Mouse (Mus musculus) ES-E14 (cell line): ENCODE measurements around the gene Zfp367. TPM values are rescaled to one million over a fixed set of nuclear protein-coding genes. Genes with fewer than 3 reads are reported as not detected.

Experiments used
- DNase-seq: peaks from one replicate; pipeline ENCODE4 v3.0.0-alpha.2; 2013; ENCODE audit warnings: low read depth, low spot score
- H3K27ac ChIP-seq: 2 replicates; pipeline ENCODE4 v1.5.1; 2012; ENCODE audit warnings: low read depth, mild to moderate bottlenecking, low read length, moderate library complexity, mixed read lengths; ENCODE audit not compliant: poor library complexity, insufficient read depth, severe bottlenecking
- H3K36me3 ChIP-seq: 2 replicates; pipeline ENCODE4 v1.6.1; 2012; ENCODE audit warnings: mild to moderate bottlenecking, low read length, moderate library complexity, mixed read lengths; ENCODE audit not compliant: control insufficient read depth, poor library complexity, insufficient read depth, severe bottlenecking
- H3K4me1 ChIP-seq, 2 experiments: fragments of 150-350 bp in 1 of 2; sonication (generic) in 1 of 2; 2 replicates each; pipeline ENCODE4 v1.6.1; 2012; ENCODE audit warnings: low read length in 2 of 2, mild to moderate bottlenecking in 1 of 2, mixed read lengths in 1 of 2; ENCODE audit not compliant: control insufficient read depth in 2 of 2, insufficient read depth in 2 of 2, poor library complexity in 1 of 2
- H3K4me3 ChIP-seq, 2 experiments: fragments of 150-350 bp in 1 of 2; sonication (generic) in 1 of 2; 2 replicates each; pipeline ENCODE4 v1.5.1; 2012; ENCODE audit warnings: low read length in 2 of 2, low read depth in 1 of 2, mild to moderate bottlenecking in 1 of 2, mixed read lengths in 1 of 2; ENCODE audit not compliant: insufficient read depth in 1 of 2, poor library complexity in 1 of 2, severe bottlenecking in 1 of 2
- H3K9ac ChIP-seq: 2 replicates; pipeline ENCODE4 v1.6.1; 2012; ENCODE audit warnings: low read depth, mild to moderate bottlenecking, low read length, mixed read lengths; ENCODE audit not compliant: poor library complexity, insufficient read depth, severe bottlenecking
- H3K9me3 ChIP-seq: fragments of 150-350 bp; sonication (generic); 2 replicates; pipeline ENCODE4 v1.6.1; 2012; ENCODE audit warnings: low read depth, mild to moderate bottlenecking, low read length; ENCODE audit not compliant: control insufficient read depth, insufficient read depth
- CHD2 ChIP-seq: IDR thresholded peaks from 2 replicates; pipeline ENCODE4 v1.6.1; 2014; ENCODE audit warnings: mild to moderate bottlenecking, low read depth, low read length, inconsistent platforms
- HCFC1 ChIP-seq: IDR thresholded peaks from 2 replicates; pipeline ENCODE4 v1.6.1; 2012; ENCODE audit warnings: low read length, inconsistent platforms, borderline replicate concordance; ENCODE audit not compliant: insufficient read depth
- MAFK ChIP-seq: IDR thresholded peaks from 2 replicates; pipeline ENCODE4 v1.6.1; 2014; ENCODE audit warnings: mild to moderate bottlenecking, low read depth, low read length, inconsistent platforms; ENCODE audit not compliant: insufficient read depth
- ZC3H11A ChIP-seq: IDR thresholded peaks from 2 replicates; pipeline ENCODE4 v1.6.1; 2012; ENCODE audit warnings: low read depth, mild to moderate bottlenecking, inconsistent platforms, low read length, borderline replicate concordance
- ZNF384 ChIP-seq: IDR thresholded peaks from 2 replicates; pipeline ENCODE4 v1.6.1; 2012; ENCODE audit warnings: low read depth, low read length, inconsistent platforms
- in situ Hi-C, 2 experiments: fragments of 600-800 bp; cut with MboI; formaldehyde crosslinking; loops; one replicate each; pipeline ENCODE4 v1.15.1; 2025; ENCODE audit warnings: low sequenced_read_pairs in 2 of 2, inconsistent platforms in 1 of 2; ENCODE audit not compliant: unreplicated experiment in 2 of 2
- total RNA-seq: library from RNA; depleted of rRNA; stranded (reverse); fragments of 300-350 nt; gene quantifications from 2 replicates; pipeline ENCODE4 v1.2.3, GENCODE M21; 2012

Gene Zfp367
- total RNA-seq, 1 experiment: 18.0 TPM

DNA sequence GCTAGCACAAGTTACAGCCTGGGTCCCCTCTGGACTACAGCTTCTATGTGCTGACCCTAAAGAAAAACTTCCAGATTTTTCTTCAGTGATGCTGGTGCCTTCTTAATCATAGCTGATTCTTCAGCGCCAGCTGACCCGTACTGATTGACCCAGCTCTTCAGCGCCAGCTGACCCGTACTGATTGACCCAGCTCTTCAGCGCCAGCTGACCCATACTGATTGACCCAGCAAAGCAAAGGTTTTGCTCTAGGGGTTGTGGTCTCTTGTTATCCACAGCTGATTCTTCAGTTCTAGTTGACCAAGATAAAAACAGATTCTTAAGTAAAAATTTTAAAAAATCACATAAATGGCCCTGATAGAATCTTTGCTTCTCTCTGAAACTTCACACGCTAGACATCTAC, 28.1 kb downstream of the Zfp367 start:
- Histone ChIP-seq H3K27ac (no peak overlapping the region), H3K36me3 (no peaks in the 10 kb centered on the region), H3K4me3 (no peak overlapping the region), H3K4me1 (no peaks in the 10 kb centered on the region), H3K9ac (no peak overlapping the region), H3K9me3 (no peaks in the 10 kb centered on the region)
- in situ Hi-C loops: no loop called here
- no peak for DNase-seq
- TF ChIP-seq ZC3H11A: no peak
- TF ChIP-seq ZNF384: no peak
- no peak for TF ChIP-seq CHD2
- TF ChIP-seq HCFC1: no peak
- no peak for TF ChIP-seq MAFK

DNA sequence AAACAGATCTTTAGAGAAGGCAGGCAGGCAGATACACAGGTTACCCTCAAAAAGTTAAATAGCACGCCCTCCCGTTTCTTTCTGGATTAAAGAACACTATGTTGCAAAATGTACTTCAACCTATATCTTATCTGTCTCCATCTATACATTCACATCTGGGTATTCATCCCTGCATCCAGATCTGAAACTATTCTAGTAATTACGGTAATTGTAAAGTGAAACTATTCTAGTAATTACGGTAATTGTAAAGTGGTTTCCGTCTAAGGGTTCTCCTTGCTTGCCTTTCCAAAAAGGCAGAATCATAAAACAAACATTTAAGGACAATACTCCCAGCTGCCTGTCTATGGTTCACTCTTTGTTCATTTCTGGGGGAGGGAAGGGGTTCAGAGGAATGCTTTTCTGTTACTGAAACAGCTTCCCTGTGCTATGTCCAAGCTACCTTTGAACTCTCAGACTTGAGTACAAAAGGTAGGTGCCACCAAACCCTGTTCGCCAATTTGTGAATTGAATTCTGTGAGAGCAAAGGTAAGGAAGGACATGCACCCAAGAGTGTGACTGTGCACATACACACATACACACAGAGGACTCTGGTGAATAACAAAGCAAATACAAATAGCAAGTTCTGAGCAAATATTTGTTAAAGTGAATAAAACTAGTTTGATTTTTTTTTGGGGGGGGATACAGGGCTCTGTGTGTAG, 29.4 kb downstream of the Zfp367 start:
- no peak for DNase-seq
- no peaks in the 10 kb centered on the region for H3K9me3 ChIP-seq
- H3K4me3 ChIP-seq: no peak overlapping the region
- H3K36me3 ChIP-seq: no peaks in the 10 kb centered on the region
- no peak for TF ChIP-seq ZNF384
- no peak for TF ChIP-seq CHD2
- no peak for TF ChIP-seq MAFK
- TF ChIP-seq HCFC1: no peak
- no peak for TF ChIP-seq ZC3H11A
- H3K4me1 ChIP-seq: no peaks in the 10 kb centered on the region
- H3K27ac ChIP-seq: no peak overlapping the region
- H3K9ac ChIP-seq: no peak overlapping the region
- in situ Hi-C loops: no loop called here

DNA sequence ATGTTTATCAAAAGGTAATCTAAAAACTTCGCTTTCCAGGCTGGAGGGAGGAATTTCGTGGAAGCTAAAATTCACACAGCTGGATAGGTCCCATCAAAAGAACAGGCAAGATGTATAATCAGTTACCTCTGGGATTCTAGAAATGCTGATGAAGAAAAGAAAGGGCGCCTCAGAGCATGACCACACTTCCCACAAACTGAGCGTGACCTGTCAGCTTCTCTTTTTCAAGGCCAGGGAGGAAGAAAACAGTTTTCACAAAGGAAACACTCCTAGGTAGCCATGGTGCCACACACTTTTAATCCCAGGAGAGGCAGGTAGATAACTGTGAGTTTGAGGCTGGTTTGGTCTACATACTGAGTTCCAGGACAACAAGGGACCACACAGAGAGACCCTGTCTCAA, 32.2 kb downstream of the Zfp367 start:
- no peak for DNase-seq
- peaks cover 0 to 3% of the 10 kb centered on the region in 2 experiments; a peak in 1 of 4 replicates for H3K4me1 ChIP-seq
- H3K9ac ChIP-seq: no peak overlapping the region
- H3K27ac ChIP-seq: no peak overlapping the region
- in situ Hi-C loops: no loop called here
- H3K9me3 ChIP-seq: no peaks in the 10 kb centered on the region
- TF ChIP-seq HCFC1 (no peak), ZNF384 (no peak), CHD2 (no peak), MAFK (no peak), ZC3H11A (no peak)
- no peak overlapping the region for H3K4me3 ChIP-seq
- no peaks in the 10 kb centered on the region for H3K36me3 ChIP-seq

DNA sequence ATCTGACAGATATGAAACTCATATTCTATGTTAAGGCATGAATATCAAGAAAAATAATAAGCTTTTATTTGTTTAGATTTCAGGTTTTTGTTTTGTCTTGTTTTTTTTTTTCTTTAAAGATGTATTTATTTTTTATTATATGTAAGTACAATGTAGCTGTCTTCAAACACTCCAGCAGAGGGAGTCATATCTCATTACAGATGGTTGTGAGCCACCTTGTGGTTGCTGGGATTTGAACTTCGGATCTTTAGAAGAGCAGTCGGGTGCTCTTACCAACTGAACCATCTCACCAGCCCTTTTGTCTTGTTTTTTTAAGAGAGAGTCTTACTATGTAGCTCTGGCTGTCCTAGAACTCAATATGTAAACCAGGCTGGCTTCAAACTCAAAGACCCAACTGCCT, 35.6 kb downstream of the Zfp367 start:
- no peak overlapping the region for H3K9ac ChIP-seq
- no peaks in the 10 kb centered on the region for H3K36me3 ChIP-seq
- no peak for DNase-seq
- H3K4me1 ChIP-seq: peaks cover 0 to 3% of the 10 kb centered on the region in 2 experiments; a peak in 1 of 4 replicates
- TF ChIP-seq MAFK (no peak), ZC3H11A (no peak)
- H3K4me3 ChIP-seq: no peak overlapping the region
- in situ Hi-C loops: no loop called here
- no peaks in the 10 kb centered on the region for H3K9me3 ChIP-seq
- no peak overlapping the region for H3K27ac ChIP-seq

DNA sequence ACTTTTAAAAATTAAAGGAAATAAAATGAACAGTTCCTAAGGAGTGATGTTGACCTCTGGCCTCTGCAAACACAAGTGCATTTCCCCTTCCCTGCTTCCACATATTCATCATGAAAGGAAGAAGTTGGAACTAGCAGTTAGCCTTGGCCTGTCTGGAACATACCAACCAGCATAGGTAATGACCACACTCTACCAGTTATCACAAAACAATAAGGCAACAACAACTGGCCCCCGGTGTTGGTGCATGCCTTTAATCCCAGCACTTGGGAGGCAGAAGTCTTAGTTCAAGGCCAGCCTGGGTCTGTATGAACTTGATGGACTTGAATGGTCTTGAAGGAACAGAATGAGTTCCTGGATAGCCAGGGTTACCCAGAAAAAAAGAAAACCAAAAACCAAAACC, 42.6 kb downstream of the Zfp367 start:
- Histone ChIP-seq H3K9ac (no peak overlapping the region), H3K36me3 (no peaks in the 10 kb centered on the region), H3K4me1 (peaks cover 1 to 4% of the 10 kb centered on the region in 2 experiments; a peak in 1 of 4 replicates), H3K4me3 (no peak overlapping the region), H3K27ac (no peak overlapping the region), H3K9me3 (no peaks in the 10 kb centered on the region)
- no peak for TF ChIP-seq MAFK
- no peak for TF ChIP-seq ZC3H11A
- TF ChIP-seq HCFC1: no peak
- TF ChIP-seq ZNF384: no peak
- TF ChIP-seq CHD2: no peak
- in situ Hi-C loops: no loop called here
- DNase-seq: no peak
